8 mouse cellular contexts compared by ENCODE assay signal in the genomic region with DNA sequence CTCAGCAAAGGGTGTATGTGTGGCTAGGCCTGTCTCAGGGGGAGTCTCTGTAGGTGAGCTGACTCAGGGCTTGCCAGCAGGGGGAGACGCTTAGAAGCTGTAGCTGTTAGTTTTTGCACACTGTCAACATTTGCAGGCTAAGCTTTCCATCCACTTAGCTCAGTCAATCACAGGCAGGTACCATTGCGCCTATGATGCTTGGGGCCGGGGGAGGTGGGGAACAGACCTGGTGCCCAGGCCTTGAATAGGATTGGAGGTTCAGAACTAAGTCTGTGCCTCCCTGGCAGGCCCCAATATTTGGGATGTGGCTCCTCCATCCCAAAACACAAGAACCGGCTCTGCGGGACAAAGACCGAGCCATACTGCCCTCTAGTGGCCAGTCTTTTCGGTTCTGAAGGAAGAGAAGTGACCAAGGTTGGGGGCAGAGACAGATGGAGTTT. TPM values are rescaled to one million over a fixed set of nuclear protein-coding genes. Genes with fewer than 3 reads are reported as not detected.
DNase-seq lines count a peak whose midpoint lies in the region; ATAC-seq and TF ChIP-seq lines count a peak whose summit lies in the region.

No protein-coding gene starts in this region.

- H3K9ac ChIP-seq in liver, embryonic 12.5 days, result no peak overlapping the region
- no peak overlapping the region for H3K9ac ChIP-seq in midbrain, postnatal 0 days (replicated peaks; ENCODE audit: low read length, poor library complexity, severe bottlenecking)

- no peaks in the 10 kb centered on the region for H3K36me3 ChIP-seq in liver, embryonic 12.5 days
- no peaks in the 10 kb centered on the region for H3K36me3 ChIP-seq in embryonic facial prominence, embryonic 10.5 days (replicated peaks)
- no peaks in the 10 kb centered on the region for H3K36me3 ChIP-seq in midbrain, postnatal 0 days (ENCODE audit: insufficient read depth, low read length)

- TF ChIP-seq CTCF in midbrain, postnatal 0 days (IDR thresholded peaks at IDR 0.05), result peak; percentile 80

- H3K9me3 ChIP-seq in liver, embryonic 12.5 days (replicated peaks), result no peaks in the 10 kb centered on the region
- no peaks in the 10 kb centered on the region for H3K9me3 ChIP-seq in embryonic facial prominence, embryonic 10.5 days
- H3K9me3 ChIP-seq in midbrain, postnatal 0 days (ENCODE audit: low read length), result no peaks in the 10 kb centered on the region

- intact Hi-C loops in heart, postnatal 10 days (cut with DNase I), result loop anchor here (2.0 kb wide), 2 partner anchors 172 to 250 kb away; no protein-coding TSS in a partner anchor
- intact Hi-C loops in left cerebral cortex, postnatal 4 days (cut with DNase I), result loop anchor here (5.0 to 10.0 kb wide), 2 partner anchors 64 to 129 kb away; partner anchors contain the start of genes Ggn and Spred3

- no peak overlapping the region for H3K4me2 ChIP-seq in liver, embryonic 12.5 days
- peak overlapping the region; percentile 30 for H3K4me2 ChIP-seq in midbrain, postnatal 0 days (ENCODE audit: low read depth, low read length, poor library complexity, severe bottlenecking)

- WGBS in liver, embryonic 12.5 days (ENCODE audit: insufficient replicate concordance), result 6% methylated on average over 7 of the region's 7 CpGs
- WGBS in embryonic facial prominence, embryonic 10.5 days, result 1% methylated on average over 7 of the region's 7 CpGs
- WGBS in midbrain, postnatal 0 days, result 3% methylated on average over 7 of the region's 7 CpGs

- H3K27me3 ChIP-seq in liver, embryonic 12.5 days (replicated peaks), result peaks cover 62% of the 10 kb centered on the region
- H3K27me3 ChIP-seq in embryonic facial prominence, embryonic 10.5 days (replicated peaks; ENCODE audit: low read depth, poor library complexity, severe bottlenecking), result peaks cover 36% of the 10 kb centered on the region
- H3K27me3 ChIP-seq in midbrain, postnatal 0 days (ENCODE audit: insufficient read depth, low read length), result no peaks in the 10 kb centered on the region

- no peak overlapping the region for H3K27ac ChIP-seq in liver, embryonic 12.5 days
- peak overlapping the region; percentile 69; the same call in 1 of the 2 replicates for H3K27ac ChIP-seq in embryonic facial prominence, embryonic 10.5 days (replicated peaks)
- peak overlapping the region; percentile 55; the same call in 1 of the 2 replicates for H3K27ac ChIP-seq in midbrain, postnatal 0 days (ENCODE audit: low read depth, low read length)

- DNase-seq in liver, result peak; percentile 59
- peak; percentile 58 to 65 for DNase-seq in adrenal gland, adult 18-20 months (ENCODE audit: low spot score in 2 of 2)
- DNase-seq in embryonic facial prominence, embryonic 10.5 days (ENCODE audit: low spot score), result peak; percentile 81
- DNase-seq in heart, postnatal 10 days, result peak; percentile 79 to 87
- peak; percentile 74 for DNase-seq in left cerebral cortex, postnatal 4 days
- DNase-seq in midbrain, postnatal 0 days (ENCODE audit: low spot score), result peak; percentile 76
- peak; percentile 72 for DNase-seq in thymus, postnatal 25 days

- ATAC-seq in liver, embryonic 12.5 days, result no peak
- ATAC-seq in midbrain, postnatal 0 days (ENCODE audit: low FRiP score), result no peak

- H3K4me3 ChIP-seq in liver, embryonic 12.5 days, result no peak overlapping the region
- H3K4me3 ChIP-seq in embryonic facial prominence, embryonic 10.5 days, result peak overlapping the region; percentile 42
- H3K4me3 ChIP-seq in midbrain, postnatal 0 days (ENCODE audit: low read depth, low read length), result no peak overlapping the region

- peaks cover 22% of the 10 kb centered on the region for H3K4me1 ChIP-seq in liver, embryonic 12.5 days
- H3K4me1 ChIP-seq in embryonic facial prominence, embryonic 10.5 days, result peaks cover 31% of the 10 kb centered on the region
- H3K4me1 ChIP-seq in midbrain, postnatal 0 days (ENCODE audit: insufficient read depth, low read length), result no peaks in the 10 kb centered on the region

RNA-seq across cellular contexts. Expression of gene Dpf1, which starts 2.6 kb away (rescaled TPM):
- polyA plus RNA-seq in liver, embryonic 12.5 days (2016; fragmentation: Nextera tagmentation; extraction: Ambion mirVana), result 2.6 and 3.6 TPM in 2 replicates
- 1 to 10 TPM; 1.8 to 4.5 TPM for total RNA-seq in adrenal gland, adult 18-20 months (2021)
- polyA plus RNA-seq in embryonic facial prominence, embryonic 10.5 days (2016; fragmentation: Nextera tagmentation; extraction: Ambion mirVana), result 24.8 and 28.9 TPM in 2 replicates
- total RNA-seq in heart, postnatal 10 days (2021), result 1 to 10 TPM in 1 of 2 experiments, under 1 TPM in 1; 0.45 to 2.1 TPM
- total RNA-seq in left cerebral cortex, postnatal 4 days (2021), result 100 to 1,000 TPM; 222 to 228 TPM
- total RNA-seq in midbrain, postnatal 0 days (2014; rRNA removed), result 192 and 197 TPM in 2 replicates
- polyA plus RNA-seq in midbrain, postnatal 0 days (2015; fragmentation: Nextera tagmentation; extraction: Ambion mirVana), result 160 and 162 TPM in 2 replicates

RNA-seq across cellular contexts. Expression of gene Ppp1r14a, which starts 12.0 kb away (rescaled TPM):
- polyA plus RNA-seq in liver, embryonic 12.5 days (2016; fragmentation: Nextera tagmentation; extraction: Ambion mirVana), result 4.6 and 5.1 TPM in 2 replicates
- 1 to 10 TPM; 4.8 TPM for total RNA-seq in adrenal gland, adult 18-20 months (2021)
- 29.7 and 30.5 TPM in 2 replicates for polyA plus RNA-seq in embryonic facial prominence, embryonic 10.5 days (2016; fragmentation: Nextera tagmentation; extraction: Ambion mirVana)
- total RNA-seq in heart, postnatal 10 days (2021), result 10 to 100 TPM; 21.2 to 27.8 TPM
- total RNA-seq in left cerebral cortex, postnatal 4 days (2021), result 1 to 10 TPM; 1.5 to 1.9 TPM
- total RNA-seq in midbrain, postnatal 0 days (2014; rRNA removed), result 1.3 TPM in 2 replicates
- polyA plus RNA-seq in midbrain, postnatal 0 days (2015; fragmentation: Nextera tagmentation; extraction: Ambion mirVana), result 1.4 and 1.7 TPM in 2 replicates

RNA-seq across cellular contexts. Expression of gene Spint2, which starts 19.4 kb away (rescaled TPM):
- 25.9 and 28.4 TPM in 2 replicates for polyA plus RNA-seq in liver, embryonic 12.5 days (2016; fragmentation: Nextera tagmentation; extraction: Ambion mirVana)
- 10 to 100 TPM; 48.4 to 83.8 TPM for total RNA-seq in adrenal gland, adult 18-20 months (2021)
- 75.5 and 79.3 TPM in 2 replicates for polyA plus RNA-seq in embryonic facial prominence, embryonic 10.5 days (2016; fragmentation: Nextera tagmentation; extraction: Ambion mirVana)
- 10 to 100 TPM; 53.3 to 62.7 TPM for total RNA-seq in heart, postnatal 10 days (2021)
- total RNA-seq in left cerebral cortex, postnatal 4 days (2021), result 10 to 100 TPM; 23.8 to 34.4 TPM
- total RNA-seq in midbrain, postnatal 0 days (2014; rRNA removed), result 46.6 and 47.7 TPM in 2 replicates
- 148 and 153 TPM in 2 replicates for polyA plus RNA-seq in midbrain, postnatal 0 days (2015; fragmentation: Nextera tagmentation; extraction: Ambion mirVana)

RNA-seq across cellular contexts. Expression of gene 2200002D01Rik, which starts 52.9 kb away (rescaled TPM):
- polyA plus RNA-seq in liver, embryonic 12.5 days (2016; fragmentation: Nextera tagmentation; extraction: Ambion mirVana), result 3.0 and 3.9 TPM in 2 replicates
- 1 to 10 TPM; 1.8 to 2.8 TPM for total RNA-seq in adrenal gland, adult 18-20 months (2021)
- polyA plus RNA-seq in embryonic facial prominence, embryonic 10.5 days (2016; fragmentation: Nextera tagmentation; extraction: Ambion mirVana), result 4.4 and 4.6 TPM in 2 replicates
- total RNA-seq in heart, postnatal 10 days (2021), result 1 to 10 TPM; 2.6 to 3.5 TPM
- under 1 TPM in 1 of 2 experiments, not detected in 1; 0.80 TPM for total RNA-seq in left cerebral cortex, postnatal 4 days (2021)
- 0.52 TPM in 1 of 2 replicates, not detected in the other for total RNA-seq in midbrain, postnatal 0 days (2014; rRNA removed)
- 1.2 and 2.0 TPM in 2 replicates for polyA plus RNA-seq in midbrain, postnatal 0 days (2015; fragmentation: Nextera tagmentation; extraction: Ambion mirVana)

Comparison
In these comparisons a context has a peak if more than half of its experiments do, and no peak if none do; other contexts are left out.
1. RNA of gene Dpf1, which starts 2.6 kb away (total RNA-seq): 222 to 228 TPM in left cerebral cortex, postnatal 4 days and 192 to 197 TPM in midbrain, postnatal 0 days; 1.8 to 4.5 TPM in adrenal gland, adult 18-20 months and 0.45 to 2.1 TPM in heart, postnatal 10 days; every median in the first group is over 10 times any median in the second.
2. Peak in every context shown above with its lines, with median percentiles within 50 percentile points of each other: DNase-seq.